Mouse (Mus musculus) activated CD4-positive, CD25-positive, alpha-beta regulatory T cell, adult 4 months (primary cell): ENCODE data around the gene Rab2b. TPM values are rescaled to one million over a fixed set of nuclear protein-coding genes. Genes with fewer than 3 reads are reported as not detected.
A peak's percentile ranks its signal among the peaks of the same experiment; 100 is the strongest.
"Not testable (repeated sequence)": the region's sequence is repeated elsewhere in the genome, so short reads cannot be mapped to it uniquely, and the experiment has no call there.

Source experiments
- ATAC-seq: one replicate; pipeline ENCODE4 v1.8.0; 2017
- polyA plus RNA-seq, 2 experiments: library from polyadenylated mRNA; unstranded; fragments of 100-300 nt; shearing (Covaris generic); gene quantifications; one replicate each; pipeline ENCODE4 v1.2.1; 2017

Gene Rab2b
- 10 to 100 TPM; 14.5 to 17.3 TPM for polyA plus RNA-seq

DNA sequence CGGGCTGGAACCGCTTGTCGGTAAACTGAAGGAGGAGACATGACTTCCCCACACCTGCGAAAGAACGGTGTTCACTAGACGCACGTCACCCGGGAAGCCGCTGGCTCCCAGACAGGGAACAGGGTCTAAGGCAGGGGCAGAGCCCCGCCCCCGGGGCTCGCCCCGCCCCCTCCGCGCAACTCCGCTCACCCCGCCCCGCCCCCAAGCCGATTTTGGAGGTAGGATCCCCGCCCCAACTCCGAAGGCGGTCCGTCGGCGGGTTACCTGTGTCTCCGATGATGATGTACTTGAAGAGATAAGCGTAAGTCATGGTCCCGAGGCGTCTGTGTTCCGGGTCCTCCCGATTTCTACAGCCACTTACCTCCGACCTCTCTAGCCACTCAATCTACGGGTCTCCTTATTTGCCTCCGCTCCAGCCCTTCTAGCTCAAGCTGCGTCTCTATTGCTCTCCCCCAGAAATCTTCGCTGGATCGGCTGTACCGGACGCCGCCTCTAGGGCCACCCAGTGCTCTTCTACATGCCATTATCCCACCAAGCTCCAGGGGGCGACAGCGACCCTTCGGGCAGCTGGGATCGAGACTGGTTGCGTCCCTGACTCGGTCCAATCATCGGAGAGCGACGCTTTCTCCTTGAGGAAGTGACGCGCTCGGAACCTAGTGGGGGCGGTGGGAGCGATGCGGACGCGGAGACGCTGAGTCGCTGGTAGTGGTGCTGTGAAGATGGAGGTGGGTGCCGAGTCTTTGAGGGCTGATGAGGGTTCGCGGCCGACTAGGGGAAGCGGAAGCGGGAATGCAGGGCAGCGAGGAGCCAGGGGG, at the start of gene Rab2b, which contains the start of gene Tox4:
Gene Rab2b (minus strand): TSS at position 614 of the 815 bp plus-strand sequence.
Gene Tox4 (plus strand): TSS at position 215 of the 815 bp plus-strand sequence.
- peak; percentile 95 for ATAC-seq

DNA sequence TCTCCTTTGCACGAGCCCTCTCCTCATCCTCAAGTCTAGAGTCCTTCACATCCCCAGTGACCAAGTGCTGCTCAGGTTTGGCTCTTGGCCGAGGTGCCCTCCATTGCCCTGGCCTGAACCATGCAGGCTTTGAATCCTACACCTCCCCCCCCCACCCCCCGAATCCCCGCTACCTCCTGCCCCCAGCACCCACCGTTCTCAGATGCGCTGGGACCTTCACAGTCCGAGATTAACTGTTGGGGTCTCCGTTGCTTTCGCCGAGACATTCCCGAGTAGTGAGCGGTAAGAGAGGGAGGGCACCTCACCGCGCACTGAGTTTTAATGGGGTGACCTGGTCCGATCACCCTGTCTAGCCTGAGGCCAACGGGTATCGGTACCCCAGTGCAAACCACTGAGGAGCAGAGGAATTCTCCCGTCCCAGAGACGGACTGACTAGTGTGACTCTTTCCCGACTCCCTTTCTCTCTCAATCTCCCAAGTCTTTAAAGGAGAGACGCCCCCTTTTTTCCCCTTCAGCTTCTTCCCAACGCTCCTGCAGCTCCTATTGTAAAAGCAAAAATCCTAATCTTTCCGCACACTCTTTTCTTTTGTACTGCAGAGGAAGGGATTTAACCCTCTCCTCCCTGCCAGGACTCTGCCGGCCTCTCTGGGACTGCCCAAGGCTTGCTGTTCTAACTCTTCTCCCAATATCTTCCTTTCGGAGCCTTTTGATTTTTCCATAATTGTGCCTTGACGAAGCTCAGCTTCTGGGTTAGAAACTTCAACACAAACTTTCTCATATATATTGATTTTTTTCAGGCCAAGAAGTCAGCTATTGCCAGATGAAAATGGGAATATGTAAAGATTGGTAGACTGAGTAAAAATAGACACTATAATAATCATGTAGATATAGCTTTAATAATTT, 48.8 kb upstream of the Rab2b start, which contains the start of gene Sall2:
Gene Sall2 (minus strand): TSS at position 853 of the 903 bp plus-strand sequence.
- ATAC-seq: no peak

DNA sequence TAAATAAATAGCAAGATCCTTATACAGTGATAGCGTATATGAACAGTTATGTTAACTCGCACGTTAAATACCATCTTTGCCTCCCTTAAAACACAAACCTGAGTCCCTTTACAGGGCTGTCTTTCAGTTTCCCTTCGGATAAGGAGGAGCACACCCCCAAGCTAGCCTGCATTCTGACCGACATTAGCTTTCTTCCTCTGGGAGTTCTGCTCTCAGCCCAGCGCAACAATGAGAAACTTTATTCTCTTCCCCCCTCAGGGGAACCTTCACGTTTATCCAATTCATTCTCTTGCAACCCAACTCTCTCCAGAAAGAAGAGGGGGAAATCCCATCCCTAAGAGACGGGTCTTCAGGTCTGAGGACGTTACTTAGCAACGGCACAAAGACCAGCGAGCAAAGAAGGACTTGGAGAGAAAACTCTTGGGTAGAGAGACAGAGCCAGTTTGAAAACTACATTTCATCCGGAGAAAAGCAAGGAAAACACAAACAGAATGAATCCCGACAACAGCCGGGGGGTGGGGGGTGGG, 48.1 kb upstream of the Rab2b start:
- ATAC-seq: no peak

- no peak for ATAC-seq
Measured at GRCm38 (mm10) chr14:52325890-52326289, 46.5 kb upstream of the Rab2b start.

DNA sequence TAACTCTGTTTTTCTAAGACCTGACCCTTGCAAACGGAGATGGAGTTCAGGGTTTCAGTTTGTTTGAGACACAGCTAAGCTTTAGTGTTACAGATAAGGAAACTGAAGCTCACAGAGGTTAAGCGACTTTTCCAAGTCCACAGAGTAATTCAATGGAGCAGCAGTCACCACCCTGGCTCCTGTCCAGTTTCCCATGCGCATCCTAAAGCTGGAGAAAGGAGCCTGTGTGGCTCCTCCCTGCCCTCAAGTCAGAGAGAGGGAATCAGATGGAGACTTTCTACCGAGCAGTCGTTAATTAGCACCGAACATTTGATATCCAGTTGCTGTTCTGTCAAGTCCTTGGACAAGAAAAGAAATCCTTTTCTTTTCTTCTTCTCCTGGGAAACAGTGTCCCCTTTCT, 40.0 kb upstream of the Rab2b start:
- no peak for ATAC-seq

- no peak for ATAC-seq
Measured at GRCm38 (mm10) chr14:52316441-52317225, 37.3 kb upstream of the Rab2b start.

- peak; percentile 78 for ATAC-seq
Measured at GRCm38 (mm10) chr14:52315792-52316440, 36.6 kb upstream of the Rab2b start.

DNA sequence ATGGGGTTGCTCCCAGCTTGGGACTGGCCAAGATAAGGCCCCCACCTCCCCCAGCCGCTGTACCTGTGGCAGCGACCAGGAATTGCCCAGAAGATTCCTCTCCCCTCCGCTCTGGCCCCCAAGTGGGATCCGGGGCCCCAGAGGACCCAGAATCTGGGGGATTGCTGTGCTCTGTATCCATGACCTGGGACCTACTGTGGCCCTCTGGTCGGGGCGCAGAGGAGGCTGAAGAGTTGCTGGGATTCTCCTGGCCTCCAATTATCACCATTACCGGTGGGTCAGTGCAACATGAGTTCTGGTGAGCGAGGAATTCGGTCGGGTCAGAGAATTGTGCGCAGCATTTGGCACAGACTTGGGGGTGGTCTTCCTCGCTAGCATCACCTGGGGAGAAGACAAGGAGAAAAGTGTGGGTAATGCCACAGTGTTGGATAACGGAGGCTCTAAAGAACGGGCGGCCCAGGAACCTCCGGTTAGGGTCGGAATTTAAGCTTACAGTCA, 36.0 kb upstream of the Rab2b start:
- ATAC-seq: peak; percentile 9

DNA sequence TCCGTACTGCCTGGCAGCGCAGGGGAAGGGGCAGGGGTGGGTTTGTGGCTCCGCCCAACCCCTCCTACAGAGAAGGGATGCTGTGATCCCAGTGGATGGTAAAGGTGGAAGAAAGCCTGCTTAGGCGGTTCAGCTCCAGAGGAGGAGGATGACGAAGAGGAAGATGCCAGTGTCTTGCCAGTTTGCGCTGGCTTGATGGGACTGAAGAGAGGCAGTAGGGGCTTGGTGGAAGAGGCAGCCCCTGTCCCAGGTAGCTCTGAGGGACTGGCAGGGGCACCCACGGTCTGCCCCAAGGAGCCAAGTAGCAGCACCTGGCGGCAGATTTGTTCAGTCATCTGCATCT, 35.4 kb upstream of the Rab2b start:
- ATAC-seq: no peak

- no peak for ATAC-seq
Measured at GRCm38 (mm10) chr14:52313931-52314807, 34.8 kb upstream of the Rab2b start.

GRCm38 (mm10) chr14:52310906-52311305, 31.6 kb upstream of the Rab2b start:
- ATAC-seq: no peak

DNA sequence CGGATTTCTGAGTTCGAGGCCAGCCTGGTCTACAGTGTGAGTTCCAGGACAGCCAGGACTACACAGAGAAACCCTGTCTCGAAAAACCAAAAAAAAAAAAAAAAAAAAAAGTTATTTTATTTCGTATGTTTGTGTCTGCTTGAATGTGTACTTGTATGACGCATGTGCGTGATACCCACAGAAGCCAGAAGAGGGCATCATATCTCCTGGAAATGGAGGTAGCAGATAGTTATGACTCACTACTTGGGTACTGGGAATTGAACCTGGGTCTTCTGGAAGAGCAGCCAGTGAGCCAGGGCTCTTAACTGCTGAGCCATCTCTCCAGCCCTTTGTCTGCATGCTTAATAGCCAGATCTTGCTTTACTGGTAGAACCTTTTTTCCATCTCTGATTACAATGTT, 31.0 kb upstream of the Rab2b start:
- not testable (repeated sequence) for ATAC-seq

- ATAC-seq: no peak
Measured at GRCm38 (mm10) chr14:52306100-52306499, 26.8 kb upstream of the Rab2b start.

- ATAC-seq: peak; percentile 95
Measured at GRCm38 (mm10) chr14:52304644-52305271, 25.4 kb upstream of the Rab2b start, which contains the start of gene Mettl3. TSS of gene Mettl3 (minus strand) at chr14:52305128.

GRCm38 (mm10) chr14:52303517-52303916, 24.2 kb upstream of the Rab2b start:
- not testable (repeated sequence) for ATAC-seq

DNA sequence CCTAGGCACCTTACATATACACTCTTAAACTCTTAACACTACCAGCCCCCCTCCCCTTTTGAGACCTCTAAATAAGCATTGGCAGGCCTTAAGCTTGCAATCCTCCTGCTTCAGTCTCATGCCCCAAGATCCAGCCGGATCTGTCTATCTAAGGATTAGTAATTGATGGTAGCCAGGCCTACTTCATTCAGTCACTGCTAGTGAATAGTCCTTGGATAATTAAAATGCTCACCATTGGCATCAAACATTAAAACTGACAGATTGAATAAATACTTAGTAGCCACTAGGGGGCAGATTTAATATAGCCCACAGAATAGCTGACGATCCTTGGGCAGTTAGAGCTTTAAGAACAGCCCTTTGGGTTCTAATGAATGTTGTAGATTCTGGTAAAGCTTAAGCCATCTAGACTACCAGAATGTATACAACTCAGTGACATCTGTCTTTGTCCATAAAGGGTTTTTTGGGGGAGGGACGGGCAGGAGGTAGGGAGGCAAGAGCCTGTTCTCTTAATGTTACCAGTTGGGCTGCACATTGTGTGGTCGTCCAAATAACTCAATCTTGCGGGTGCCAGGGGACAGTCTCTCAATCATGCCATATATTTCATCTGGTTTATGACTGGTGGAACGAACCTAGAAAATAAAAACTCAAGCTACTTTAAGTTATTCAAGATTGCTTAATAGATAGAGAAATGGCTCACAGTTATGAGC, 16.4 kb upstream of the Rab2b start:
- ATAC-seq: peak; percentile 23

GRCm38 (mm10) chr14:52284191-52284590, 4.8 kb upstream of the Rab2b start:
- no peak for ATAC-seq

- no peak for ATAC-seq
Measured at GRCm38 (mm10) chr14:52283629-52284028, 4.3 kb upstream of the Rab2b start.

GRCm38 (mm10) chr14:52279747-52280120, 389 bp upstream of the Rab2b start:
- ATAC-seq: no peak
